Mouse (Mus musculus) thymus, adult 2 months (tissue): Measurements from ENCODE around the gene Atf7ip. TPM values are rescaled to one million over a fixed set of nuclear protein-coding genes. Genes with fewer than 3 reads are reported as not detected.

Source experiments
- DNase-seq: peaks from one replicate; pipeline ENCODE4 v3.0.0; 2021
- H3K27ac ChIP-seq: fragments of 200-500 bp; 2 replicates; pipeline ENCODE4 v1.5.1; 2012; ENCODE audit warnings: low read length, control low read depth; ENCODE audit not compliant: control insufficient read depth, insufficient read depth
- H3K27me3 ChIP-seq: fragments of 200-500 bp; 2 replicates; pipeline ENCODE4 v1.6.1; 2012; ENCODE audit warnings: mild to moderate bottlenecking, low read length, moderate library complexity, mixed read lengths; ENCODE audit not compliant: control insufficient read depth, insufficient read depth
- H3K36me3 ChIP-seq: fragments of 200-500 bp; 2 replicates; pipeline ENCODE4 v1.6.1; 2012; ENCODE audit warnings: mild to moderate bottlenecking, low read length, moderate library complexity; ENCODE audit not compliant: control insufficient read depth, insufficient read depth
- H3K4me1 ChIP-seq: fragments of 200-500 bp; replicated peaks from 2 replicates; pipeline ENCODE4 v1.6.1; 2012; ENCODE audit warnings: low read length; ENCODE audit not compliant: control insufficient read depth, insufficient read depth
- H3K4me3 ChIP-seq: fragments of 200-500 bp; 2 replicates; pipeline ENCODE4 v1.5.1; 2012; ENCODE audit warnings: mild to moderate bottlenecking, low read length, control low read depth, moderate library complexity; ENCODE audit not compliant: control insufficient read depth, insufficient read depth
- CTCF ChIP-seq: fragments of 200-500 bp; IDR thresholded peaks from 2 replicates; pipeline ENCODE4 v1.5.1; 2012; ENCODE audit warnings: mild to moderate bottlenecking, control low read depth, low read length, moderate library complexity, borderline replicate concordance; ENCODE audit not compliant: control insufficient read depth, poor library complexity, insufficient read depth; ENCODE audit errors: extremely low read depth
- POLR2A ChIP-seq: fragments of 200-500 bp; IDR thresholded peaks from 2 replicates; pipeline ENCODE4 v1.6.1; 2012; ENCODE audit warnings: mild to moderate bottlenecking, low read length, control low read depth, moderate library complexity; ENCODE audit not compliant: control insufficient read depth, poor library complexity, insufficient read depth; ENCODE audit errors: extremely low read depth
- WGBS: fragments of 180-500 bp; shearing (Covaris S2); methylation state at CpG from one replicate; pipeline ENCODE4 v1.1.7; 2018; 5-methylcytosine and 5-hydroxymethylcytosine counted together
- polyA plus RNA-seq: library from polyadenylated mRNA; depleted of rRNA; stranded (reverse); fragments of >200 nt; gene quantifications from 2 replicates; pipeline ENCODE4 v1.2.3, GENCODE M21; 2012

Atf7ip gene
- polyA plus RNA-seq, 1 experiment = 65.1 TPM

GRCm38 (mm10) chr6:136486166-136486565 is 19.8 kb upstream of the Atf7ip start:
- WGBS = 97% methylated on average over 4 of the region's 4 CpGs
- TF ChIP-seq CTCF (no peak), POLR2A (no peak)

GRCm38 (mm10) chr6:136486801-136487553 is 19.0 kb upstream of the Atf7ip start:
- no peak for TF ChIP-seq CTCF
- no peak for TF ChIP-seq POLR2A
- H3K27me3 ChIP-seq = no peaks in the 10 kb centered on the region
- H3K27ac ChIP-seq = no peak overlapping the region
- H3K4me1 ChIP-seq = peaks cover 18% of the 10 kb centered on the region
- DNase-seq = no peak
- WGBS = 96% methylated on average over 36 of the region's 36 CpGs
- no peaks in the 10 kb centered on the region for H3K36me3 ChIP-seq
- H3K4me3 ChIP-seq = no peak overlapping the region

More at GRCm38 (mm10) chr6:136486166-136486565, 19.8 kb upstream of the Atf7ip start:
- DNase-seq = no peak
- Histone ChIP-seq H3K27me3 (no peaks in the 10 kb centered on the region), H3K36me3 (no peaks in the 10 kb centered on the region), H3K27ac (no peak overlapping the region), H3K4me3 (no peak overlapping the region), H3K4me1 (peaks cover 10% of the 10 kb centered on the region)

- Histone ChIP-seq H3K4me1 (peaks cover 21% of the 10 kb centered on the region), H3K27ac (no peak overlapping the region), H3K36me3 (no peaks in the 10 kb centered on the region), H3K4me3 (no peak overlapping the region), H3K27me3 (no peaks in the 10 kb centered on the region)
- DNase-seq = no peak
- WGBS = 90% methylated on average over 1 of the region's 1 CpGs
- no peak for TF ChIP-seq POLR2A
- TF ChIP-seq CTCF = no peak
These were observed 18.4 kb upstream of the Atf7ip start for GRCm38 (mm10) chr6:136487554-136487950.

- TF ChIP-seq CTCF = no peak
- no peak for TF ChIP-seq POLR2A
- Histone ChIP-seq H3K36me3 (no peaks in the 10 kb centered on the region), H3K4me3 (no peak overlapping the region), H3K27ac (no peak overlapping the region), H3K4me1 (peaks cover 24% of the 10 kb centered on the region), H3K27me3 (no peaks in the 10 kb centered on the region)
- DNase-seq = no peak
- 91% methylated on average over 3 of the region's 3 CpGs for WGBS
These were observed 16.1 kb upstream of the Atf7ip start for GRCm38 (mm10) chr6:136489899-136490298.

- DNase-seq = peak; percentile 57
- WGBS = 35% methylated on average over 6 of the region's 6 CpGs
- Histone ChIP-seq H3K36me3 (no peaks in the 10 kb centered on the region), H3K27ac (peak overlapping the region; percentile 85), H3K4me3 (no peak overlapping the region), H3K4me1 (peaks cover 24% of the 10 kb centered on the region), H3K27me3 (no peaks in the 10 kb centered on the region)
- no peak for TF ChIP-seq POLR2A
- TF ChIP-seq CTCF = no peak
These were observed 15.2 kb upstream of the Atf7ip start for GRCm38 (mm10) chr6:136490516-136491475.

- no peak overlapping the region for H3K4me3 ChIP-seq
- no peaks in the 10 kb centered on the region for H3K36me3 ChIP-seq
- no peaks in the 10 kb centered on the region for H3K27me3 ChIP-seq
- WGBS = 4% methylated on average over 5 of the region's 5 CpGs
- TF ChIP-seq POLR2A (no peak), CTCF (no peak)
- peak overlapping the region; percentile 78 for H3K27ac ChIP-seq
- no peak for DNase-seq
- peaks cover 24% of the 10 kb centered on the region for H3K4me1 ChIP-seq
These were observed 14.3 kb upstream of the Atf7ip start for GRCm38 (mm10) chr6:136491631-136492030.
